Mouse (Mus musculus): ENCODE results near the gene Alpl.

The Alpl gene

GRCm38 (mm10) chr4:137770901-137771612, 25.1 kb downstream of the Alpl start:
- DNase-seq (ENCODE audit: low read depth, low spot score) = no peak

GRCm38 (mm10) chr4:137769635-137770034, 26.5 kb downstream of the Alpl start:
- no peak for DNase-seq (ENCODE audit: low read depth, low spot score)

GRCm38 (mm10) chr4:137768831-137769230, 27.4 kb downstream of the Alpl start:
- DNase-seq (ENCODE audit: low read depth, low spot score) = no peak

GRCm38 (mm10) chr4:137768381-137768780, 27.8 kb downstream of the Alpl start:
- no peak for DNase-seq (ENCODE audit: low read depth, low spot score)

GRCm38 (mm10) chr4:137766365-137766764, 29.8 kb downstream of the Alpl start:
- no peak for DNase-seq (ENCODE audit: low read depth, low spot score)

GRCm38 (mm10) chr4:137765554-137765971, 30.6 kb downstream of the Alpl start:
- no peak for DNase-seq (ENCODE audit: low read depth, low spot score)

- DNase-seq (ENCODE audit: low read depth, low spot score) = no peak
These were observed 31.6 kb downstream of the Alpl start for GRCm38 (mm10) chr4:137764621-137765020.

- DNase-seq (ENCODE audit: low read depth, low spot score) = no peak
These were observed 32.2 kb downstream of the Alpl start for GRCm38 (mm10) chr4:137763920-137764495.

GRCm38 (mm10) chr4:137762886-137763285, 33.3 kb downstream of the Alpl start:
- no peak for DNase-seq (ENCODE audit: low read depth, low spot score)

- DNase-seq (ENCODE audit: low read depth, low spot score) = no peak
These were observed 41.7 kb downstream of the Alpl start for GRCm38 (mm10) chr4:137754446-137754845.

GRCm38 (mm10) chr4:137753199-137753598, 43.0 kb downstream of the Alpl start:
- DNase-seq (ENCODE audit: low read depth, low spot score) = no peak

- DNase-seq (ENCODE audit: low read depth, low spot score) = no peak
These were observed 43.7 kb downstream of the Alpl start for GRCm38 (mm10) chr4:137752471-137752870.

- no peak for DNase-seq (ENCODE audit: low read depth, low spot score)
These were observed 44.5 kb downstream of the Alpl start for GRCm38 (mm10) chr4:137751717-137752116.

- DNase-seq (ENCODE audit: low read depth, low spot score) = no peak
These were observed 44.9 kb downstream of the Alpl start for GRCm38 (mm10) chr4:137751310-137751709.

- no peak for DNase-seq (ENCODE audit: low read depth, low spot score)
These were observed 46.1 kb downstream of the Alpl start for GRCm38 (mm10) chr4:137750121-137750520.

- no peak for DNase-seq (ENCODE audit: low read depth, low spot score)
These were observed 46.5 kb downstream of the Alpl start for GRCm38 (mm10) chr4:137749680-137750079.

GRCm38 (mm10) chr4:137748726-137749125, 47.5 kb downstream of the Alpl start:
- no peak for DNase-seq (ENCODE audit: low read depth, low spot score)

- no peak for DNase-seq (ENCODE audit: low read depth, low spot score)
These were observed 48.6 kb downstream of the Alpl start for GRCm38 (mm10) chr4:137747590-137747989.

- DNase-seq (ENCODE audit: low read depth, low spot score) = no peak
These were observed 49.1 kb downstream of the Alpl start for GRCm38 (mm10) chr4:137747091-137747490.

GRCm38 (mm10) chr4:137744433-137744918, 51.7 kb downstream of the Alpl start:
- no peak for DNase-seq (ENCODE audit: low read depth, low spot score)

GRCm38 (mm10) chr4:137743791-137744190, 52.4 kb downstream of the Alpl start:
- no peak for DNase-seq (ENCODE audit: low read depth, low spot score)

- no peak for DNase-seq (ENCODE audit: low read depth, low spot score)
These were observed 55.8 kb downstream of the Alpl start for GRCm38 (mm10) chr4:137740350-137740749.

Data from retina, postnatal 7 days (tissue).